Mouse (Mus musculus) E14TG2a.4 (cell line): ENCODE measurements at regions not wholly inside any gene's neighbourhood (a gene's known extent, or its start where the extent isn't known, plus 50 kb on each side); places are given as distances from the start of the nearest gene placed in this dataset.

Experiments used
- CTCF ChIP-seq: conservative IDR thresholded peaks from 2 replicates; pipeline ENCODE4 v1.5.1; 2014; ENCODE audit warnings: low read length
- POU5F1 ChIP-seq: IDR thresholded peaks from 2 replicates; pipeline ENCODE4 v1.6.1; 2014; ENCODE audit warnings: low read length, borderline replicate concordance

DNA sequence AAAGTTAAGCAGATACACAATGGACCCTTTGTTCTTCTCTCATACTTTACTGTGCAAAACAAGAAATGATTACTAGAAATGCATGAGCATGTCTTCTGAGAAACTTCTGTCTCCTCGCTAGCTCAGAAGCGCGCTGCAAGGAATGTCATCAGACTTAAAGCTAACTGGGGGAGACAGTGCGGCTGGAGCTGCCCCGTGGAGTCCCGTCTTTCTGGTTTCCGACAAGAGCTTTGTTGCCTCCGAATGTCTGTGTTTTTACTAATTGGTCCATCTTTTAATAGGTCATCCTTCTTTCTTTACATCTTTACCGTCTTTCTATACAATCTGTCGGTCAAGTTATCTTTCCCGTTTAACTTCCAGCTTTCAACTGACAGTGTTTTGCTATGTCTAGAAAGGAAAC, 140.0 kb downstream of the Mycn start:
- TF ChIP-seq CTCF, result no peak
- TF ChIP-seq POU5F1, result no peak
